28 mouse cellular contexts compared by ENCODE assay signal in genomic region chr2:125337239-125337638, GRCm38 (mm10).
DNase-seq lines count a peak whose midpoint lies in the region; ATAC-seq and TF ChIP-seq lines count a peak whose summit lies in the region.
"Had no signal": no experiment of that assay in that cellular context is flagged by ENCODE, and none has a peak within 500 bp of the region (broad histone marks: within the 10 kb centered on the region; RNA-seq: fewer than 3 reads in every experiment).

No protein-coding gene starts in this region.

- no peak overlapping the region for H3K9ac ChIP-seq in heart, adult 2 months (ENCODE audit: low read depth, low read length)
- H3K9ac ChIP-seq in midbrain, embryonic 11.5 days (ENCODE audit: low read length) = no peak overlapping the region
- H3K9ac ChIP-seq in midbrain, embryonic 16.5 days (ENCODE audit: low read depth, low read length) = no peak overlapping the region
- H3K9ac ChIP-seq: embryonic facial prominence, embryonic 15.5 days; forebrain, embryonic 12.5 days; forebrain, embryonic 15.5 days; heart, embryonic 13.5 days; hindbrain, embryonic 14.5 days had no signal

- no peak for TF ChIP-seq POLR2A in heart, adult 2 months (IDR thresholded peaks at IDR 0.05; ENCODE audit: insufficient read depth, low read depth, low read length)

- ATAC-seq in midbrain, embryonic 11.5 days (ENCODE audit: low FRiP score) = no peak
- no peak for ATAC-seq in midbrain, embryonic 16.5 days
- ATAC-seq in megakaryocyte progenitor cell, adult 5-6 weeks (replicated peaks; ENCODE audit: poor library complexity) = peak; percentile 44
- ATAC-seq: CD4-positive, CD25-positive, alpha-beta regulatory T cell, adult 4 months; forebrain, embryonic 15.5 days; hindbrain, postnatal 0 days; inflammation-experienced regulatory T-cells, adult 6 months had no signal

- H3K9me3 ChIP-seq in midbrain, embryonic 11.5 days (ENCODE audit: control insufficient read depth, low read length) = no peaks in the 10 kb centered on the region
- no peaks in the 10 kb centered on the region for H3K9me3 ChIP-seq in midbrain, embryonic 16.5 days (replicated peaks; ENCODE audit: control insufficient read depth, low read length, poor library complexity, severe bottlenecking)
- H3K9me3 ChIP-seq in forebrain, embryonic 10.5 days = no peaks in the 10 kb centered on the region
- H3K9me3 ChIP-seq: embryonic facial prominence, embryonic 15.5 days; forebrain, embryonic 12.5 days; forebrain, embryonic 15.5 days; heart, embryonic 10.5 days; heart, embryonic 13.5 days had no signal

- intact Hi-C loops in heart, adult 2 months (cut with DNase I) = no loop called here

- 82% methylated on average over 3 of the region's 3 CpGs for WGBS in heart, adult 2 months
- 91% methylated on average over 3 of the region's 3 CpGs for WGBS in midbrain, embryonic 11.5 days
- 96% methylated on average over 3 of the region's 3 CpGs for WGBS in midbrain, embryonic 16.5 days
- 93% methylated on average over 3 of the region's 3 CpGs for WGBS in forebrain, embryonic 10.5 days

- no peak overlapping the region for H3K4me2 ChIP-seq in midbrain, embryonic 11.5 days
- no peak overlapping the region for H3K4me2 ChIP-seq in midbrain, embryonic 16.5 days (ENCODE audit: low read length)
- H3K4me2 ChIP-seq: embryonic facial prominence, embryonic 15.5 days; forebrain, embryonic 12.5 days; forebrain, embryonic 15.5 days; heart, embryonic 13.5 days; hindbrain, embryonic 14.5 days had no signal

- H3K79me2 ChIP-seq in heart, adult 2 months (replicated peaks; ENCODE audit: control insufficient read depth, insufficient read depth, low read length) = no peaks in the 10 kb centered on the region

- no peak overlapping the region for H3K27ac ChIP-seq in heart, adult 2 months
- no peak overlapping the region for H3K27ac ChIP-seq in midbrain, embryonic 11.5 days (ENCODE audit: low read depth, low read length)
- no peak overlapping the region for H3K27ac ChIP-seq in midbrain, embryonic 16.5 days (ENCODE audit: low read length)
- no peak overlapping the region for H3K27ac ChIP-seq in forebrain, embryonic 10.5 days
- H3K27ac ChIP-seq: embryonic facial prominence, embryonic 15.5 days; forebrain, embryonic 12.5 days; forebrain, embryonic 15.5 days; heart, embryonic 10.5 days; heart, embryonic 13.5 days; hindbrain, embryonic 14.5 days; hindbrain, postnatal 0 days had no signal

- no peak for TF ChIP-seq EP300 in heart, adult 2 months (IDR thresholded peaks at IDR 0.05; ENCODE audit: insufficient read depth, low read depth, low read length)

- peak; percentile 51 for DNase-seq in heart, adult 11 months
- DNase-seq in heart, adult 2 months = no peak
- DNase-seq in midbrain, embryonic 11.5 days (ENCODE audit: low spot score, missing footprints) = peak; percentile 23
- DNase-seq in ovary, postnatal 36 days (ENCODE audit: low spot score) = no peak
- DNase-seq in forebrain, embryonic 10.5 days (ENCODE audit: extremely low spot score, low spot score) = no peak
- DNase-seq: adrenal gland, adult 2 months; adrenal gland, postnatal 14 days; cerebellum, adult 11 months; cerebellum, adult 2 months; cerebellum, adult 9-11 months; cerebellum, postnatal 25 days; embryo, embryonic 11 days; gastrocnemius, postnatal 10 days; gastrocnemius, postnatal 36 days; heart, adult 18-20 months; heart, postnatal 14 days; heart, postnatal 4 days had no signal

- no peaks in the 10 kb centered on the region; the same call in 1 of the 2 replicates for H3K36me3 ChIP-seq in heart, adult 2 months (ENCODE audit: control insufficient read depth, insufficient read depth, low read length)
- H3K36me3 ChIP-seq in midbrain, embryonic 11.5 days (ENCODE audit: control insufficient read depth, insufficient read depth, low read length) = no peaks in the 10 kb centered on the region
- H3K36me3 ChIP-seq in midbrain, embryonic 16.5 days (ENCODE audit: control insufficient read depth, insufficient read depth, low read length) = peaks cover 4% of the 10 kb centered on the region
- peaks cover 64% of the 10 kb centered on the region for H3K36me3 ChIP-seq in forebrain, embryonic 10.5 days (replicated peaks)

- no peak for TF ChIP-seq CTCF in heart, adult 2 months (IDR thresholded peaks at IDR 0.05)

- H3K4me1 ChIP-seq in heart, adult 2 months (ENCODE audit: control insufficient read depth, insufficient read depth, low read length) = no peaks in the 10 kb centered on the region
- H3K4me1 ChIP-seq in midbrain, embryonic 11.5 days (ENCODE audit: control insufficient read depth, insufficient read depth, low read length) = no peaks in the 10 kb centered on the region
- H3K4me1 ChIP-seq in midbrain, embryonic 16.5 days (ENCODE audit: control insufficient read depth, insufficient read depth, low read length) = no peaks in the 10 kb centered on the region
- no peaks in the 10 kb centered on the region for H3K4me1 ChIP-seq in forebrain, embryonic 10.5 days
- H3K4me1 ChIP-seq: embryonic facial prominence, embryonic 15.5 days; forebrain, embryonic 12.5 days; forebrain, embryonic 15.5 days; heart, embryonic 10.5 days; heart, embryonic 13.5 days had no signal

- H3K27me3 ChIP-seq in heart, adult 2 months (ENCODE audit: control insufficient read depth, insufficient read depth, low read length) = no peaks in the 10 kb centered on the region
- no peaks in the 10 kb centered on the region for H3K27me3 ChIP-seq in midbrain, embryonic 11.5 days (ENCODE audit: control insufficient read depth, insufficient read depth, low read length)
- no peaks in the 10 kb centered on the region for H3K27me3 ChIP-seq in midbrain, embryonic 16.5 days (ENCODE audit: control insufficient read depth, insufficient read depth, low read depth, low read length)
- no peaks in the 10 kb centered on the region for H3K27me3 ChIP-seq in forebrain, embryonic 10.5 days (ENCODE audit: poor library complexity, severe bottlenecking)
- H3K27me3 ChIP-seq: embryonic facial prominence, embryonic 15.5 days; forebrain, embryonic 12.5 days; forebrain, embryonic 15.5 days; heart, embryonic 13.5 days had no signal

- no peak overlapping the region for H3K4me3 ChIP-seq in heart, adult 2 months
- H3K4me3 ChIP-seq in midbrain, embryonic 11.5 days (ENCODE audit: low read depth, low read length) = no peak overlapping the region
- H3K4me3 ChIP-seq in midbrain, embryonic 16.5 days (ENCODE audit: low read depth, low read length) = no peak overlapping the region
- no peak overlapping the region for H3K4me3 ChIP-seq in forebrain, embryonic 10.5 days
- H3K4me3 ChIP-seq: embryonic facial prominence, embryonic 15.5 days; forebrain, embryonic 12.5 days; forebrain, embryonic 15.5 days; heart, embryonic 10.5 days; heart, embryonic 13.5 days had no signal

Comparison
In these comparisons a context has a peak if more than half of its experiments do, and no peak if none do; other contexts are left out.
1. DNase-seq: peak in heart, adult 11 months (single experiment) and midbrain, embryonic 11.5 days (single experiment); none in heart, adult 2 months (0 of 2), ovary, postnatal 36 days (single experiment) and forebrain, embryonic 10.5 days (single experiment).